Mouse (Mus musculus) forebrain, embryonic 11.5 days (tissue): ENCODE data around the gene Itgbl1. TPM values are rescaled to one million over a fixed set of nuclear protein-coding genes. Genes with fewer than 3 reads are reported as not detected.
"Not testable (repeated sequence)": the region's sequence is repeated elsewhere in the genome, so short reads cannot be mapped to it uniquely, and the experiment has no call there.

Experiments used
- ATAC-seq: fragments of 200-750 bp; cut with Nextera tagmentation; replicated peaks from 2 replicates; pipeline ENCODE4 v1.8.0; 2017; ENCODE audit warnings: moderate TSS enrichment; ENCODE audit not compliant: low FRiP score
- DNase-seq: peaks from one replicate; pipeline ENCODE4 v3.0.0-alpha.2; 2017; ENCODE audit warnings: low spot score
- H3K27ac ChIP-seq: fragments of 300-500 bp; sonication (generic); 2 replicates; pipeline ENCODE4 v1.5.1; 2014; ENCODE audit warnings: low read depth, low read length
- H3K27me3 ChIP-seq: fragments of 300-500 bp; sonication (generic); 2 replicates; pipeline ENCODE4 v1.6.1; 2014; ENCODE audit warnings: mild to moderate bottlenecking, low read length, mixed read lengths; ENCODE audit not compliant: control insufficient read depth, insufficient read depth
- H3K36me3 ChIP-seq: fragments of 300-500 bp; sonication (generic); 2 replicates; pipeline ENCODE4 v1.6.1; 2014; ENCODE audit warnings: mild to moderate bottlenecking, low read length, moderate library complexity, mixed read lengths; ENCODE audit not compliant: control insufficient read depth, insufficient read depth
- H3K4me1 ChIP-seq: fragments of 300-500 bp; sonication (generic); replicated peaks from 2 replicates; pipeline ENCODE4 v1.6.1; 2014; ENCODE audit warnings: low read length, mixed read lengths; ENCODE audit not compliant: control insufficient read depth, insufficient read depth
- H3K4me2 ChIP-seq: fragments of 300-500 bp; sonication (generic); 2 replicates; pipeline ENCODE4 v1.6.1; 2014; ENCODE audit warnings: low read depth, mild to moderate bottlenecking, low read length, moderate library complexity, mixed read lengths; ENCODE audit not compliant: severe bottlenecking
- H3K4me3 ChIP-seq: fragments of 300-500 bp; sonication (generic); 2 replicates; pipeline ENCODE4 v1.5.1; 2014; ENCODE audit warnings: low read depth, low read length
- H3K9ac ChIP-seq: fragments of 300-500 bp; sonication (generic); 2 replicates; pipeline ENCODE4 v1.6.1; 2014; ENCODE audit warnings: low read length
- H3K9me3 ChIP-seq: fragments of 300-500 bp; sonication (generic); 2 replicates; pipeline ENCODE4 v1.6.1; 2016; ENCODE audit warnings: low read length, mixed read lengths; ENCODE audit not compliant: control insufficient read depth
- WGBS: fragments of 180-500 bp; shearing (Covaris S2); extraction: QIAGEN DNeasy Blood & Tissue Kit; methylation state at CpG from one replicate; pipeline ENCODE4 v1.1.7; 2014; 5-methylcytosine and 5-hydroxymethylcytosine counted together
- polyA plus RNA-seq: library from polyadenylated mRNA; unstranded; fragments of >200 nt; fragmentation: Nextera tagmentation; extraction: Ambion mirVana; gene quantifications from 2 replicates; pipeline ENCODE4 v1.2.1, GENCODE M21; 2014

Itgbl1 gene
- polyA plus RNA-seq, 1 experiment from 2014 or later = 0.45 TPM

GRCm38 (mm10) chr14:123671076-123671475, 11.3 kb downstream of the Itgbl1 start:
- H3K27ac ChIP-seq, ATAC-seq, H3K9me3 ChIP-seq, H3K27me3 ChIP-seq, H3K9ac ChIP-seq, H3K4me1 ChIP-seq, H3K4me3 ChIP-seq, H3K36me3 ChIP-seq, H3K4me2 ChIP-seq, DNase-seq: not testable (repeated sequence)
- WGBS = 80% methylated on average over 21 of the region's 21 CpGs

GRCm38 (mm10) chr14:123678091-123678490, 18.3 kb downstream of the Itgbl1 start:
- ATAC-seq = no peak
- H3K27me3 ChIP-seq = no peaks in the 10 kb centered on the region
- H3K9ac ChIP-seq = no peak overlapping the region
- WGBS = 88% methylated on average over 2 of the region's 2 CpGs
- H3K27ac ChIP-seq = no peak overlapping the region
- H3K9me3 ChIP-seq = no peaks in the 10 kb centered on the region
- no peak for DNase-seq
- H3K36me3 ChIP-seq = no peaks in the 10 kb centered on the region
- H3K4me3 ChIP-seq = no peak overlapping the region
- no peak overlapping the region for H3K4me2 ChIP-seq
- H3K4me1 ChIP-seq = no peaks in the 10 kb centered on the region

GRCm38 (mm10) chr14:123714751-123715150, 55.0 kb downstream of the Itgbl1 start:
- no peaks in the 10 kb centered on the region for H3K27me3 ChIP-seq
- H3K4me3 ChIP-seq = no peak overlapping the region
- DNase-seq (no peak), ATAC-seq (no peak)
- no peaks in the 10 kb centered on the region for H3K36me3 ChIP-seq
- H3K4me1 ChIP-seq = no peaks in the 10 kb centered on the region
- H3K9ac ChIP-seq = no peak overlapping the region
- H3K9me3 ChIP-seq = no peaks in the 10 kb centered on the region
- no peak overlapping the region for H3K4me2 ChIP-seq
- no peak overlapping the region for H3K27ac ChIP-seq

DNA sequence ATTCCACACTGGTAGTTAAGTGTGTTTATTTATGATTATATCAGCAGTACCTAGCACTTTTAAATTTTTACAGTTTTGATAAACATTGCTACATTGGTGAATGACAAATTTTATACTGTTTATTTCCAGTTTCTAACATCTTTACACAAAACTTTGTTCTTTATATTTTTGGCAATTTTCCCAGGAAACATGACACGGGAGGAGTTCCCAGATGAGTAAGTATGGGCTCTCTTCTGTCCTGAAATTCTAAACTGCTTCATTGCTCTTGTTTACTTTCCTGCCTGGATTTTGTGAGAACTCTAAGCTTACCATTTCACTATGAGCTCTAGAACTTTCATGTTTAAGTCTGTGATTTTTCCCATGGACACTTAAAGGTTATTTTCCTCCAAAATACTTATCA, 82.3 kb downstream of the Itgbl1 start:
- no peak overlapping the region for H3K4me2 ChIP-seq

DNA sequence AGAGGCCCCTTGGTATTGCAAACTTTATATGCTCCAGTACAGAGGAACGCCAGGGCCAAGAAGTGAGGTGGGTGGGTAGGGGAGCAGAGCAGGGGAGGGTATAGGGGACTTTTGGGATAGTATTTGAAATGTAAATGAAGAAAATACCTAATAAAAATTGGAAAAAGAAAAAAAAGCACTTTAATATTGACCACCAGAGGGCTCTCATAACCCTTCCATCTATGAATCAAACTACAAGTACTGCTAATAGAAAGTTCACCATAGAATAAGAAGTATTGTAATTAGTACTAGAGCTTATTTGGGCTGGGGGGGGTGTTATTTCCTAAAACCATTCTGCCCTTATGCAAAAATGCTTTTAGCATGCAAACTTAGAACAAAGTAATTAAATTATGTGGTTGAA, 91.2 kb downstream of the Itgbl1 start:
- Histone ChIP-seq H3K9ac (no peak overlapping the region), H3K27me3 (no peaks in the 10 kb centered on the region), H3K36me3 (no peaks in the 10 kb centered on the region), H3K4me1 (no peaks in the 10 kb centered on the region), H3K4me3 (no peak overlapping the region), H3K9me3 (no peaks in the 10 kb centered on the region), H3K27ac (no peak overlapping the region), H3K4me2 (no peak overlapping the region)
- 68% methylated on average over 1 of the region's 1 CpGs for WGBS
- DNase-seq (no peak), ATAC-seq (no peak)

More for the DNA sequence above, 82.3 kb downstream of the Itgbl1 start:
- Histone ChIP-seq H3K4me1 (no peaks in the 10 kb centered on the region), H3K9me3 (no peaks in the 10 kb centered on the region), H3K36me3 (no peaks in the 10 kb centered on the region), H3K9ac (no peak overlapping the region), H3K27me3 (no peaks in the 10 kb centered on the region), H3K27ac (no peak overlapping the region), H3K4me3 (no peak overlapping the region)
- WGBS = 76% methylated on average over 1 of the region's 1 CpGs
- no peak for ATAC-seq
- no peak for DNase-seq

- no peaks in the 10 kb centered on the region for H3K27me3 ChIP-seq
- no peak overlapping the region for H3K4me3 ChIP-seq
- DNase-seq (no peak), ATAC-seq (no peak)
- no peaks in the 10 kb centered on the region for H3K36me3 ChIP-seq
- H3K9ac ChIP-seq = no peak overlapping the region
- H3K27ac ChIP-seq = no peak overlapping the region
- no peak overlapping the region for H3K4me2 ChIP-seq
- 72% methylated on average over 1 of the region's 1 CpGs for WGBS
- H3K4me1 ChIP-seq = no peaks in the 10 kb centered on the region
- H3K9me3 ChIP-seq = no peaks in the 10 kb centered on the region
These were observed 99.8 kb downstream of the Itgbl1 start for GRCm38 (mm10) chr14:123759534-123759933.

- DNase-seq (no peak), ATAC-seq (no peak)
- Histone ChIP-seq H3K9ac (no peak overlapping the region), H3K9me3 (no peaks in the 10 kb centered on the region), H3K4me2 (no peak overlapping the region), H3K27ac (no peak overlapping the region), H3K4me1 (no peaks in the 10 kb centered on the region), H3K27me3 (no peaks in the 10 kb centered on the region), H3K4me3 (no peak overlapping the region), H3K36me3 (no peaks in the 10 kb centered on the region)
- 88% methylated on average over 4 of the region's 4 CpGs for WGBS
These were observed 100.3 kb downstream of the Itgbl1 start for GRCm38 (mm10) chr14:123760079-123760478.

GRCm38 (mm10) chr14:123801744-123802143, 142.0 kb downstream of the Itgbl1 start:
- no peak for ATAC-seq
- H3K9me3 ChIP-seq = no peaks in the 10 kb centered on the region

DNA sequence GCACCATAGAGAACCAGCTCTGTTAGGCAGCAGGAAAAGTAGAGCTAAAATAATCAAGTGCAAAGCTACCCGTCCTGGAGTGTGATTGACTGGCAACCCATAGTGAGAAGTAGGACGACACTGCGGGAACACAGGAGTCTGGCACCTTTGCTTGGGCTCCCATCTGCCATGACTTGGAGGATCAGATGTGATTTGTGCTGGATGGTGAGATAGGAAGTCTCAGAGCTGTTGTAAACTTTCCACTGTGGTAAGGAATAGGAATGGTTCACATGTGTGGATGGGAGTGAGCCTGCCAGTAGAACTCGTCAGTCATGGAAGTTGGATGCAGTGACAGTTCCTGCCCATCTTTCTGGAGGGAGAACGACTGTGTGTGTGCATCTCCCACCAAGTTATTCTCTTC, 177.9 kb downstream of the Itgbl1 start:
- Histone ChIP-seq H3K9me3 (no peaks in the 10 kb centered on the region), H3K27ac (no peak overlapping the region), H3K9ac (no peak overlapping the region), H3K4me2 (no peak overlapping the region), H3K27me3 (no peaks in the 10 kb centered on the region), H3K36me3 (no peaks in the 10 kb centered on the region), H3K4me3 (no peak overlapping the region), H3K4me1 (no peaks in the 10 kb centered on the region)
- no peak for ATAC-seq
- 82% methylated on average over 5 of the region's 5 CpGs for WGBS
- DNase-seq = no peak

More at GRCm38 (mm10) chr14:123801744-123802143, 142.0 kb downstream of the Itgbl1 start:
- Histone ChIP-seq H3K4me2 (no peak overlapping the region), H3K27me3 (no peaks in the 10 kb centered on the region), H3K36me3 (no peaks in the 10 kb centered on the region), H3K4me3 (no peak overlapping the region), H3K27ac (no peak overlapping the region), H3K9ac (no peak overlapping the region), H3K4me1 (no peaks in the 10 kb centered on the region)
- peak; percentile 41 for DNase-seq
